Mouse (Mus musculus) midbrain, embryonic 14.5 days (tissue): ENCODE measurements around the gene Hpcal1. TPM values are rescaled to one million over a fixed set of nuclear protein-coding genes. Genes with fewer than 3 reads are reported as not detected.

ENCODE experiments used
- ATAC-seq: fragments of 200-750 bp; cut with Nextera tagmentation; 2 replicates; pipeline ENCODE4 v1.8.0; 2017; ENCODE audit warnings: moderate number of reproducible peaks, moderate library complexity; ENCODE audit not compliant: low FRiP score, low TSS enrichment
- DNase-seq: peaks from one replicate; pipeline ENCODE4 v3.0.0-alpha.2; 2015
- H3K27ac ChIP-seq: fragments of 300-500 bp; sonication (generic); replicated peaks from 2 replicates; pipeline ENCODE4 v1.5.1; 2014; ENCODE audit warnings: mild to moderate bottlenecking, low read depth, low read length, moderate library complexity
- H3K27me3 ChIP-seq: fragments of 300-500 bp; sonication (generic); 2 replicates; pipeline ENCODE4 v1.6.1; 2014; ENCODE audit warnings: low read length, control low read depth, mixed read lengths; ENCODE audit not compliant: control insufficient read depth, insufficient read depth
- H3K36me3 ChIP-seq: fragments of 300-500 bp; sonication (generic); 2 replicates; pipeline ENCODE4 v1.6.1; 2014; ENCODE audit warnings: low read length, control low read depth; ENCODE audit not compliant: control insufficient read depth, insufficient read depth
- H3K4me1 ChIP-seq: fragments of 300-500 bp; sonication (generic); 2 replicates; pipeline ENCODE4 v1.6.1; 2014; ENCODE audit warnings: mild to moderate bottlenecking, antibody characterized with exemption, low read length, control low read depth; ENCODE audit not compliant: control insufficient read depth, insufficient read depth
- H3K4me2 ChIP-seq: fragments of 300-500 bp; sonication (generic); 2 replicates; pipeline ENCODE4 v1.6.1; 2014; ENCODE audit warnings: mild to moderate bottlenecking, low read length, moderate library complexity
- H3K4me3 ChIP-seq: fragments of 300-500 bp; sonication (generic); replicated peaks from 2 replicates; pipeline ENCODE4 v1.5.1; 2014; ENCODE audit warnings: low read depth, low read length
- H3K9ac ChIP-seq: fragments of 300-500 bp; sonication (generic); replicated peaks from 2 replicates; pipeline ENCODE4 v1.6.1; 2014; ENCODE audit warnings: mild to moderate bottlenecking, low read length, moderate library complexity
- H3K9me3 ChIP-seq: fragments of 300-500 bp; sonication (generic); 2 replicates; pipeline ENCODE4 v1.6.1; 2016; ENCODE audit warnings: low read length, control low read depth, mixed read lengths; ENCODE audit not compliant: control insufficient read depth
- WGBS: fragments of 180-500 bp; shearing (Covaris S2); extraction: QIAGEN DNeasy Blood & Tissue Kit; methylation state at CpG from one replicate; pipeline ENCODE4 v1.1.7; 2014; 5-methylcytosine and 5-hydroxymethylcytosine counted together
- polyA plus RNA-seq: library from polyadenylated mRNA; unstranded; fragments of >200 nt; fragmentation: Nextera tagmentation; extraction: Ambion mirVana; gene quantifications from 2 replicates; pipeline ENCODE4 v1.2.1, GENCODE M21; 2014

The Hpcal1 gene
- polyA plus RNA-seq, 1 experiment from 2014 or later, result 93.3 TPM

DNA sequence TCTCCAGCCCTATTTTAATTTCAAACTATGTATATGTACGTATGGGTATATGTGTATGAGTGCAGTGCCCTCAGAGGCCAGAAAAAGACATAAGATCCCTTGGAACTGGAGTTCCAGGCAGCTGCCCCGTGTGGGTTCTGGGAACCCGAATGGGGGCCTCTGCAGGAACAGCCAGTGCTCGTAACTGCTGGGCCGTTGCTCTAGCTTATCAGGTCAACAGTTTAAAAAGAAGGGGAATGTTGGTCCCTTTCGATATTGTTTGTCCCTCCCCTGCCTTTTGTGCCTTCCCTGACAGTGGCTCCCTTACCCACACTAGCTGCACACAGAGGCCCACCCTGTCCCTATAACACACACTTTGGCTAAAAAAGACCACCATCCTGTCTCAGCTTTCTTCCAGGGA lies 34.9 kb downstream of the Hpcal1 start:
- Histone ChIP-seq H3K27me3 (no peaks in the 10 kb centered on the region), H3K4me2 (no peak overlapping the region), H3K9ac (no peak overlapping the region), H3K4me1 (peaks cover 6% of the 10 kb centered on the region; the same call in 1 of the 2 replicates), H3K9me3 (no peaks in the 10 kb centered on the region), H3K36me3 (no peaks in the 10 kb centered on the region), H3K27ac (no peak overlapping the region), H3K4me3 (no peak overlapping the region)
- ATAC-seq (no peak), DNase-seq (no peak)
- WGBS, result 73% methylated on average over 6 of the region's 6 CpGs

DNA sequence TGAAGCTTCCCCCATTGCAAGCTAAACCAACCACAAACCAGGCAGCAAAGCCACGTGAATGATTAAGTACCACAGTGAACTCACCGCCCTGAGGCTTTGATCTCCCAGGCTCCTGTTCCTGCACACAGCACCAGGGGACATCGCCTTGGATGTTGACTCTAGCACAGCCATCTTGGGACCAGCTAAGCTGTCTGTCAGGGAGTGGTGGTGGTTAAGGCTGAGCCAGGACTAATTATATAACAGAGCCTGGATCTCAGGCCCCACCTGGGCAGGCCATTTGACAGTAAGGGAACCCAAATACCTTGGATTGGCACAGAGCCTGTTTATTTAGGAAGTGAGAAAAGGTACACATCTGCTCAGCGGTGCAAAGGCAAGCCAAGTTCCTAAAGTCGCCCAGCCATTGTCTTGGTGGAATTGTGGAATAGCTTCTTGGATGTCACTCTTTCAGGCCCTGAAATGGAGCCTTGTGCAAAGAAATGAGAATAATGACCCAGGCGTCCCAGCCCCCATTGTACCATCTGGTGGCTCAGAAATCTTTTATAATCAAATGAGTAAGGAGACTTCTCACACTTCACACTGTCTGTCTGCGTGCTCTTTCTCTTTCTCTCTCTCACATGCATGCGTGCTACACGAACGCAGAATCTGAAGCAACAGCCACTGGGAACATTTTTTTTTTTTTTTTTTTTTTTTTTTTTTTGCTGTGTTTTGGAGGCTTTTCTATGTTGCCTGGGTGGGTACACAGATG lies 36.1 kb downstream of the Hpcal1 start:
- WGBS, result 50% methylated on average over 10 of the region's 10 CpGs
- Histone ChIP-seq H3K9ac (no peak overlapping the region), H3K27ac (peak overlapping the region; percentile 45), H3K4me2 (no peak overlapping the region), H3K4me3 (no peak overlapping the region), H3K27me3 (no peaks in the 10 kb centered on the region), H3K4me1 (peaks cover 6% of the 10 kb centered on the region; the same call in 1 of the 2 replicates), H3K36me3 (no peaks in the 10 kb centered on the region), H3K9me3 (no peaks in the 10 kb centered on the region)
- DNase-seq (peak; percentile 32), ATAC-seq (no peak)

DNA sequence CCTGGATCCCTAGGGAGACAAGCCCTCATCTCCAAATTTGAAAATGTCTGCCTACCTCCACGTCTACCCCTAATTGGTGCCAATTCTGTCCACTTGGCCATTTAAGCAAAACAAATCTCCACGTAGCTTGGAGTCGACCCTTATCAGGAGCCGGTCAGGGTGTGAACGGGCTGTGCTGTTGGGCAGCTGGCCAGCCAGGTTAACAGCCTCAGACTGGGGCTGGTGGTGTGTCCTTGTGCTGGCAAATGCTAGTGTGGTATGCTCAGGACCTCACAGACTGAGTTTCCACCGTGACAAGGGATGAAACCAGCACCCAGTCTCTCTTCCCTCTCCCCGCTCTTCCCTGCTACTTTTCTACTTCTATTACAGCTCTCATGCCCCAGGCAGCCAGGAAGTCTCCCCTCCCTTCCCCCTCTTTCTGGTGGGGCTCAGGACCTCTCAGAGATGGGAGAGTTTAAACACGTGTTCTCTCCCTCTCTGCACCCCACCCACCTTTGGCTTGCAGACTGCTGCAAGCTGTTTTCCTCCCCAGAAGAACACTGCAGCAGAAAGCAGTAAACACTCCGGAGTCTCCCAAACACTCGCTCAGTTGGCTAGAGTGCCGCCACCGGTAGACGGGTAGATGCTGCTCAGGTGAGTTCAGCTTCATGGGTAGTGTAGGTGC lies 37.2 kb downstream of the Hpcal1 start:
- H3K4me3 ChIP-seq, result no peak overlapping the region
- peaks cover 6% of the 10 kb centered on the region; the same call in 1 of the 2 replicates for H3K4me1 ChIP-seq
- H3K4me2 ChIP-seq, result no peak overlapping the region
- no peak overlapping the region for H3K9ac ChIP-seq
- H3K9me3 ChIP-seq, result no peaks in the 10 kb centered on the region
- H3K36me3 ChIP-seq, result no peaks in the 10 kb centered on the region
- ATAC-seq (peak; percentile 12; the same call in 1 of the 2 replicates), DNase-seq (no peak)
- WGBS, result 85% methylated on average over 13 of the region's 13 CpGs
- H3K27ac ChIP-seq, result no peak overlapping the region
- no peaks in the 10 kb centered on the region for H3K27me3 ChIP-seq

DNA sequence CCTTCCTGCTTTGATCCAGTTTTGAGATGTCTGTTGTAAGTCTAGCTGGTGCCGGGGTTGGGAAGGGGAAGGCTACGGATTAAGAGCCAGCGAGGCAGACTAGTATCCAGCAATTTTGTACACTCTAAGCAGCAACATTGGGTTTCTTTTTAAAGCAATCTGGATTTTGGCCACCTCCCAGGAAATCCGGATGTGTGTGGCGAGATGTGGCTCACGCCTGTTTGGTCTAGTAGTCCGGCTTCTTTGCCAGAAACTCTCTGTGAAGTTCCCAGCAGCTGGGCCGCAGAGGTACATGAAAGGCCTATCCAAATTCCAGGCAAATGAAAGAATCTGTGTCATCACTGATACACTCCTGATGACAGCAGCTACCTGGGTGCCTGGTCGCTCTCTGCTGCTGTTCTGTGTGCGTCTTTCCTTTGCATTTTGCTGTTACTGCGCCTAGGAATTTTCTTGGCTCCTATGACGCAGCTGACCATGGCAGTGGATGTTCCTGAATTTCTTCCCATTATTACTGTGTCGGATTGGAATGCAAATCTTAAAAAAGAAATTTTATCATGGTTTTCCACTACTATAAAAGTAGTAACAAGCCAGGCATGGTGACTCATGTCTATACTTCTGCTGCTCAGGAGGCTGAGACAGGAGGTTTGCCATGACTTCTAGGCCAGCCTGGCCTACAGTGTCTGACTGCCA lies 38.7 kb downstream of the Hpcal1 start:
- WGBS, result 89% methylated on average over 13 of the region's 13 CpGs
- no peak overlapping the region for H3K27ac ChIP-seq
- DNase-seq, result no peak

DNA sequence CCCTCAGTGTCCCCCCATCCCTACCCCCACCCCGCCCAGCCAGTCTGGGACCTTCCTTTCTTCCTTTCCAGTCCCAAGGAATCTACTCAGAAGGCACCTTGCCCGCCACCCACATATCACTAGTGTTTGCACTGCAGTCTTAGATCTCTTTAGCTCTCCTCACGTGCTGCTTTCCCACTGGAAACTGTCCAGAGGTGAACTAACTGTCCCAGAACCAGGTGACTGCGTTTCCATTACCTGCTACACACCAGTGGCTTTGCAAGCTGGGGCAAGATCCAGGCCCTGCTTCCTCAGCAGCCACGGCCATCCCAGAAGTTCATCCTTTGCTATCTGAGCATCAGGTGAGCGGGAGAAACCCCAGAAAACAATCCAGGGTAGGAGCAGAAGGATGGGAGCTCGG lies 41.4 kb downstream of the Hpcal1 start:
- WGBS, result 90% methylated on average over 7 of the region's 7 CpGs
- H3K36me3 ChIP-seq, result no peaks in the 10 kb centered on the region
- no peaks in the 10 kb centered on the region for H3K9me3 ChIP-seq
- H3K27me3 ChIP-seq, result no peaks in the 10 kb centered on the region
- DNase-seq (no peak), ATAC-seq (no peak)
- H3K9ac ChIP-seq, result no peak overlapping the region
- H3K27ac ChIP-seq, result no peak overlapping the region
- H3K4me2 ChIP-seq, result no peak overlapping the region
- no peaks in the 10 kb centered on the region for H3K4me1 ChIP-seq
- no peak overlapping the region for H3K4me3 ChIP-seq

More for the DNA sequence above, 38.7 kb downstream of the Hpcal1 start:
- H3K4me1 ChIP-seq, result peaks cover 6% of the 10 kb centered on the region; the same call in 1 of the 2 replicates
- H3K9ac ChIP-seq, result no peak overlapping the region
- no peak for ATAC-seq
- H3K27me3 ChIP-seq, result no peaks in the 10 kb centered on the region
- H3K4me2 ChIP-seq, result no peak overlapping the region
- H3K9me3 ChIP-seq, result no peaks in the 10 kb centered on the region
- no peak overlapping the region for H3K4me3 ChIP-seq
- no peaks in the 10 kb centered on the region for H3K36me3 ChIP-seq

DNA sequence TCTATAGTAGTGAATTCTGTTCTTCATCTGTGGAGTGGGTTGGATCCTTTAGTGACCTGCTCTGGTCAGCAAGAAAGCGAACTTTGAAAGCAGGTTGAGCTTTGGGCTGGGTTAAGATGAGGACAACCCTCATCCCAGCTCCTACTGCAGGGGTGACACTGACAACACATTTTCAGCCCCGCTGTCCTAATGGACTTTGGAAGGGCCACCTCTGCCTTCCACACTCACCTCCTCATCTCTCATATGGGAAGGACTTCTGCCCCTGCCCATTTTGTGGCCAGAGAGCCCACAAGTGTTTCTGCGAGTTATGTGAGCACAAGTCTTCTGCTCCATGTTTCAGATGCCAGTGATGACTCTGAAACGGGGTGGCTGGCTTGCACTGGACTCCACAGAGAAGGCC lies 41.9 kb downstream of the Hpcal1 start:
- Histone ChIP-seq H3K4me3 (no peak overlapping the region), H3K9ac (no peak overlapping the region)

DNA sequence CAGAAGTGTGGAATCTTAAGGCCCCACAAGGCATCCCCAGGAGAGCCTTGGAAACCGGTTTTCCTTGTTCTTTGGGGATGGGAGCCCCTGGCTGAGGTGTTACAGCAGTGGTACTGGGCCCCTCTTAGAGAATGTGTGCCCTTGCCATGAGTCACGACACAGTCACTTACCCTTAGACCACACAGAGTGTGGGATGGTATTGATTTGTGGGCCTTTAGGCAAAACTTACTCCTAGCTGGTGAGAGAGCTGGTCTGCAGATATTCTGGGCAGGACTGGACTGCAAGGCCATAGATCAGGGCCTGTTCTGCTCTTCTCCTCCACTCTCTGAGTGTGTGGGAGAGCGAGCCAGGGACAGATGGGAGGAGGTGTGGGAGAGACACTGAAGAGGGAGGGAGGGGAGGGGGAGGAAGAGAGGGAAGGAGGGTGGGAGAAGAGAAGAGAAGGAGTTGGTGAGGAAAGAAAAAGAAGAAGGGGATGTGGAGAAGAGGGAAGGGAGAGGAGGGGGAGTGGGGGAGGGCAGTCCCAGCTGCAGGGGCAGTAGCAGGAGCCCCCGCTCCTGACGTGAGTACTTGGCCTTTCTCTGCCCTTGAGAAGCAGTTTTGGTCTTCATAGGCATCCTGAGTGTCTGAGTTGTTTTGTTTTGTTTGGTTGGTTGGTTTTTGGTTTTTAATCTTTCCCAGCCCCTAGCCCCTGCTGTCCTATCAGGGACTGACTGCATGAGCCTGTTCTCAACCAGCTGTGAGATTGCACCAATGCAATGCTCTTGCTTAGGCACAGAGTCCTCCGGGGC lies 42.7 kb downstream of the Hpcal1 start:
- Histone ChIP-seq H3K9ac (no peak overlapping the region), H3K27ac (no peak overlapping the region), H3K9me3 (no peaks in the 10 kb centered on the region), H3K4me3 (no peak overlapping the region), H3K4me1 (0 out of 2 replicates have a peak, but pooled peaks cover 2% of the 10 kb centered on the region), H3K36me3 (no peaks in the 10 kb centered on the region), H3K4me2 (no peak overlapping the region), H3K27me3 (no peaks in the 10 kb centered on the region)
- ATAC-seq, result no peak
- no peak for DNase-seq
- WGBS, result 70% methylated on average over 6 of the region's 6 CpGs

More for the DNA sequence above, 41.9 kb downstream of the Hpcal1 start:
- H3K27me3 ChIP-seq, result no peaks in the 10 kb centered on the region
- ATAC-seq (no peak), DNase-seq (no peak)
- WGBS, result 84% methylated on average over 4 of the region's 4 CpGs
- H3K27ac ChIP-seq, result no peak overlapping the region
- 0 out of 2 replicates have a peak, but pooled peaks cover 2% of the 10 kb centered on the region for H3K4me1 ChIP-seq
- no peaks in the 10 kb centered on the region for H3K36me3 ChIP-seq
- no peaks in the 10 kb centered on the region for H3K9me3 ChIP-seq
- no peak overlapping the region for H3K4me2 ChIP-seq

DNA sequence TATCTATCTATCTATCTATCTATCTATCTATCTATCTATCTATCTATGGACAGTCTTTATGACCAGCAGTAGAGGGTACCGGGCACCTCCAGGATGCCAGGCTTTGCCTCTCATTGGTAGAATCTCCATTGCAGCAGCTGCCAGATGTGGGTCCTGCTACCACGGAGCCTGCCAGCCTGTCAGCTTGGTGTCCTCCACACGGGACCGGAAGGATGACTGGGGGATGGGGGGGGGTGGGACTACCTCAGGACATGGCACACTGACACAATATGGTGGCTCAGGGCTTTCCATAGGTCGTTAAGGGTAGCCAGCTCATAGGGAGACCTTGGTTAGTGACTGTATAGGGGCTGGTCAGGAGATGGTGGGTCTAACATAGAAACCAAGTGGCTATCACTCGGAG lies 45.7 kb downstream of the Hpcal1 start:
- Histone ChIP-seq H3K9ac (no peak overlapping the region), H3K36me3 (no peaks in the 10 kb centered on the region), H3K4me1 (0 out of 2 replicates have a peak, but pooled peaks cover 2% of the 10 kb centered on the region), H3K27ac (no peak overlapping the region), H3K9me3 (no peaks in the 10 kb centered on the region), H3K4me2 (no peak overlapping the region), H3K27me3 (no peaks in the 10 kb centered on the region), H3K4me3 (no peak overlapping the region)
- ATAC-seq (no peak), DNase-seq (no peak)
- 94% methylated on average over 6 of the region's 6 CpGs for WGBS
